Mouse (Mus musculus): Measurements from ENCODE around the gene Gm17606.

- no peak for TF ChIP-seq CTCF (IDR thresholded peaks at IDR 0.05; ENCODE audit: insufficient read depth, low read length)
- TF ChIP-seq POLR2A (IDR thresholded peaks at IDR 0.05; ENCODE audit: borderline replicate concordance, extremely low read depth, low read depth, low read length), result no peak
Observed at GRCm38 (mm10) chr14:54647900-54648299, 7.1 kb downstream of the Gm17606 start.

Data from lung, adult 2 months (tissue).